ENCODE assay signal across 11 mouse cellular contexts in the genomic region with DNA sequence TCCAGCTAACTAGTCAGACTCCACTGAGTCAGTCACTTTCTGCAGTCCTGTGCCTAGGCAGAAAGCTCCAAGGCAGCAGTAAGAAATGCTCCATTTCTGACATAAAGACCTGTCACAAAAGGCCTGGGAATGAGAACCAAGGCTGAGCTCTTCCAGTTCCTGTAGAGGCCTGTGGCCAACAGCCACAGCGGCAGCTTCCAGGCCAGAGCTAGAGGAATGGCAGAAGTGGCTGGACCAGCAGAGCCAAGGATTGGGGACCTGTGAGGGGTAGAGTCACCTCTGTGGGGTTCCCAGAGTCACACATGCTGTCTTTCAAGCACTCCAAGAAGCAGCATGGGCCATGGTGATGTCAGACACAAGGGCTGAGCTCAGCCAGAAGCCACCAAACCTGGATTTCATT.
DNase-seq lines count a peak whose midpoint lies in the region; ATAC-seq and TF ChIP-seq lines count a peak whose summit lies in the region.
"Had no signal": no experiment of that assay in that cellular context is flagged by ENCODE, and none has a peak within 500 bp of the region (broad histone marks: within the 10 kb centered on the region; RNA-seq: fewer than 3 reads in every experiment).

No protein-coding gene starts in this region.

- 76% methylated on average over 1 of the region's 1 CpGs for WGBS in kidney, embryonic 16.5 days
- 47% methylated on average over 1 of the region's 1 CpGs for WGBS in hindbrain, postnatal 0 days
- 83% methylated on average over 1 of the region's 1 CpGs for WGBS in neural tube, embryonic 13.5 days

- peaks cover 43% of the 10 kb centered on the region for H3K36me3 ChIP-seq in kidney, embryonic 16.5 days (ENCODE audit: insufficient read depth, low read length)
- H3K36me3 ChIP-seq in hindbrain, postnatal 0 days (ENCODE audit: insufficient read depth, low read length) = peaks cover 9% of the 10 kb centered on the region; the same call in 1 of the 2 replicates
- peaks cover 59% of the 10 kb centered on the region for H3K36me3 ChIP-seq in neural tube, embryonic 13.5 days

- no peak overlapping the region for H3K4me2 ChIP-seq in kidney, embryonic 16.5 days (replicated peaks; ENCODE audit: low read depth, low read length)
- H3K4me2 ChIP-seq in hindbrain, postnatal 0 days (ENCODE audit: low read depth, low read length) = no peak overlapping the region
- H3K4me2 ChIP-seq in neural tube, embryonic 13.5 days = no peak overlapping the region

- no peak overlapping the region for H3K9ac ChIP-seq in kidney, embryonic 16.5 days (replicated peaks; ENCODE audit: low read length)
- H3K9ac ChIP-seq in hindbrain, postnatal 0 days (replicated peaks; ENCODE audit: low read length) = no peak overlapping the region
- peak overlapping the region; percentile 51 for H3K9ac ChIP-seq in neural tube, embryonic 13.5 days

- no peak for TF ChIP-seq CTCF in embryonic fibroblast, embryonic 13.5 days (IDR thresholded peaks at IDR 0.05; ENCODE audit: borderline replicate concordance, insufficient read depth, low read length)
- no peak for TF ChIP-seq CTCF in hindbrain, postnatal 0 days (IDR thresholded peaks at IDR 0.05; ENCODE audit: low read depth)

- no peak overlapping the region for H3K4me3 ChIP-seq in kidney, embryonic 16.5 days (ENCODE audit: low read length)
- H3K4me3 ChIP-seq in embryonic fibroblast, embryonic 13.5 days (ENCODE audit: insufficient read depth, low read length) = no peak overlapping the region
- H3K4me3 ChIP-seq in hindbrain, postnatal 0 days (ENCODE audit: low read length) = no peak overlapping the region
- H3K4me3 ChIP-seq in neural tube, embryonic 13.5 days = no peak overlapping the region
- H3K4me3 ChIP-seq: gastrocnemius, adult 2 months had no signal

- peaks cover 38% of the 10 kb centered on the region for H3K4me1 ChIP-seq in kidney, embryonic 16.5 days (ENCODE audit: insufficient read depth, low read length)
- H3K4me1 ChIP-seq in embryonic fibroblast, embryonic 13.5 days (ENCODE audit: control insufficient read depth, insufficient read depth, low read length) = peaks cover 10% of the 10 kb centered on the region
- H3K4me1 ChIP-seq in hindbrain, postnatal 0 days (ENCODE audit: insufficient read depth, low read length) = peaks cover 17% of the 10 kb centered on the region
- H3K4me1 ChIP-seq in neural tube, embryonic 13.5 days (replicated peaks) = peaks cover 49% of the 10 kb centered on the region

- DNase-seq in kidney, postnatal 25 days = no peak
- peak; percentile 51 for DNase-seq in hindbrain, postnatal 0 days (ENCODE audit: low spot score)
- no peak for DNase-seq in spleen, adult 18-20 months
- DNase-seq in cerebellum, adult 18-20 months = no peak
- DNase-seq in gastrocnemius, adult 8-10 months (ENCODE audit: low spot score in 2 of 2) = no peak
- DNase-seq: gastrocnemius, adult 2 months; kidney, adult 9 months; thymus, postnatal 25 days had no signal

- ATAC-seq in kidney, embryonic 16.5 days (ENCODE audit: low FRiP score, low TSS enrichment) = no peak
- peak; percentile 22 for ATAC-seq in hindbrain, postnatal 0 days
- ATAC-seq in neural tube, embryonic 13.5 days (ENCODE audit: low read depth) = no peak

- peak overlapping the region; percentile 36; the same call in 1 of the 2 replicates for H3K27ac ChIP-seq in kidney, embryonic 16.5 days (ENCODE audit: low read length)
- H3K27ac ChIP-seq in embryonic fibroblast, embryonic 13.5 days (ENCODE audit: insufficient read depth, low read length) = 0 out of 2 replicates have a peak overlapping the region, but pooled peaks have one; percentile 10
- H3K27ac ChIP-seq in hindbrain, postnatal 0 days = peak overlapping the region; percentile 71
- peak overlapping the region; percentile 84 for H3K27ac ChIP-seq in neural tube, embryonic 13.5 days (replicated peaks)

- TF ChIP-seq POLR2A in embryonic fibroblast, embryonic 13.5 days (IDR thresholded peaks at IDR 0.05; ENCODE audit: low read depth, low read length) = no peak

- H3K9me3 ChIP-seq in kidney, embryonic 16.5 days (ENCODE audit: low read length) = no peaks in the 10 kb centered on the region
- no peaks in the 10 kb centered on the region for H3K9me3 ChIP-seq in hindbrain, postnatal 0 days (ENCODE audit: low read length)
- no peaks in the 10 kb centered on the region for H3K9me3 ChIP-seq in neural tube, embryonic 13.5 days

- no peaks in the 10 kb centered on the region for H3K27me3 ChIP-seq in kidney, embryonic 16.5 days (ENCODE audit: insufficient read depth, low read length)
- no peaks in the 10 kb centered on the region for H3K27me3 ChIP-seq in hindbrain, postnatal 0 days (ENCODE audit: insufficient read depth, low read length)
- no peaks in the 10 kb centered on the region for H3K27me3 ChIP-seq in neural tube, embryonic 13.5 days

Comparison
In these comparisons a context has a peak if more than half of its experiments do, and no peak if none do; other contexts are left out.
1. H3K27ac ChIP-seq: peak in every context shown above with its lines; median percentile 84 in neural tube, embryonic 13.5 days; 71 in hindbrain, postnatal 0 days; 36 in kidney, embryonic 16.5 days; 10 in embryonic fibroblast, embryonic 13.5 days.